Mouse (Mus musculus) thymus, adult 2 months (tissue): ENCODE measurements around the gene Sept7.

ENCODE experiments used
- CTCF ChIP-seq: fragments of 200-500 bp; IDR thresholded peaks from 2 replicates; pipeline ENCODE4 v1.5.1; 2012; ENCODE audit warnings: mild to moderate bottlenecking, control low read depth, low read length, moderate library complexity, borderline replicate concordance; ENCODE audit not compliant: control insufficient read depth, poor library complexity, insufficient read depth; ENCODE audit errors: extremely low read depth
- POLR2A ChIP-seq: fragments of 200-500 bp; IDR thresholded peaks from 2 replicates; pipeline ENCODE4 v1.6.1; 2012; ENCODE audit warnings: mild to moderate bottlenecking, low read length, control low read depth, moderate library complexity; ENCODE audit not compliant: control insufficient read depth, poor library complexity, insufficient read depth; ENCODE audit errors: extremely low read depth

- TF ChIP-seq POLR2A (no peak), CTCF (no peak)
These were observed 1.2 kb downstream of the Sept7 start for GRCm38 (mm10) chr9:25253478-25253824.
